Mouse (Mus musculus): ENCODE measurements around the gene Olfr622. TPM values are rescaled to one million over a fixed set of nuclear protein-coding genes. Genes with fewer than 3 reads are reported as not detected.

The Olfr622 gene
- total RNA-seq (2021) = not detected
- long read RNA-seq, experiment 1 = 0 reads
- long read RNA-seq, experiment 2 = 0 reads

DNA sequence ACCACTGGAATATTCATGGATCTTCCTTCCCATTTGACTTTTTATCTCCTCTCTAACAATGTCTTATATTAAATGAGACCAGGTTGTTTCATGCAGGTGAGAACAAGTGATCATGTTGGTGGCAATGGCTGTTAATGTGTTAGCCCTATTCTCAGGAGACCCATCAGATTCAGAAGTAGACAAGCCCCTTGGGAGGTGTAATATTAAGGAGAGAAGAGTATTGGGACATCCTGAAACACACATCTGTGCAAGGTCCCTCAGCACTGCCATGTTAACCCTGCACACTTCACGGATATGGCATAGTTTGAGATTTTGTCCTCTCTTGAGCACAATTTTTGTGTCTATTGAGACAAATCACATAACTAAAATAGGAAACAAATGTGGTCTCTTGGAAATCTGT is at the start of gene Olfr622:
Gene Olfr622, minus strand, starts transcription at position 101 of the 400 bp plus-strand sequence.
- no peak for DNase-seq

DNA sequence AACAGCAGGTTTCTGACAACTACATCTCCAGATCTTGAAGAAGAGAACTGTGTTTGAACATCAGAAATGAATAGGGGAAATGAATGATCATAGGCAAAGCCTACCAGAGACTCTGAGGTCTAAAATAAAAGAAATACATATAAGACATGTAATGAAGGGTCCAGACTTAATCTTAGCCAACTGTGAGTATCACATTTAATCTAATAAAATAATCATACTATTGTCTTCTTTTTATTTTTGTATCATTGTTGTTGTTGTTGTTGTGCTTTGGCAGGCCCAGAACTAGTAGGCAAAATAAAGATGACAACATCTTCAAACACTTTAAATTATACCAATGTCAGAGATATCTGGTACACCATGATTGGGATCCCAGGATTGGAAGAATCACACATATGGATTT is 39.9 kb upstream of the Olfr622 start, which contains the start of gene Olfr625-ps1:
Gene Olfr625-ps1, plus strand, starts transcription at position 301 of the 400 bp plus-strand sequence.
- DNase-seq = no peak

DNA sequence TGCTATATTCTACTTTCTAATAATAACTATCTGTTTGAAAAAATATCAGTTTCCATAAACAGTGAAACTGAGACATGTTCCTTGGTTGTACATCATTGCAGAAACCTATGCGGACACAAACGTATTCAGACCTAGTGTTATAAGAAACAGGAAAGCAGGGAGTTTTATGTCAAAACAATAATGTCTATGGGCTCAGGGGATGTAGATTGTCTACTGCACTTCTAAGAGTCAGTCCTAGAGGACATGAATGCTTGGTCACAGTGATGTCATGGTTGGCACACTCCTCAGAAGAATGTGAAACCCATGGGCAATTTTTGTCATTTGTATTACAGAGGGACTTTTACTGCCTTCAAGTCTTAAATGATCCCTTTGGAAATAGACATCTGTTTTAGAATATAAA is 28.6 kb upstream of the Olfr622 start, which contains the start of gene Olfr624:
Gene Olfr624, minus strand, starts transcription at position 101 of the 400 bp plus-strand sequence.
- no peak for DNase-seq

DNA sequence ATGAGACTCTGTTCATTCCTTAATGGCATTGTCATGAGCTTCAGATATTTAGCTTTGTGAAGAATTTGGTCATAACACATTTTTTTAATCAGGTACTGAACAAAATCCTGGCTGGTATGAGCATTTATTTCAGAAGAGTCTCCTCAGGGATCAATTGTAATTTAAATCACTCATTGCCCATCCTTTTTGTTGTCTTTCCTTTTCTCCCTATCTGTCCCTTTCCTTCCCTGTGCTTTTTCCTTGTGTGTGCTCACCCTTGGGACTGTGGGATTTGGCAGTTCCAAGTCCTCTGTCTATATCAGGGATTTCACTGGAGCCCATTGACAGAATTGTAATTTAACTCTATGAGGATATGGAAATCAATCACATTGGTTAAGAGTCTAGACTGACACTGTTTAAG is 21.1 kb upstream of the Olfr622 start, which contains the start of gene Olfr623:
Gene Olfr623, minus strand, starts transcription at position 101 of the 400 bp plus-strand sequence.
- no peak for DNase-seq

- DNase-seq = no peak
Measured at GRCm38 (mm10) chr7:103644070-103644469, 1.6 kb upstream of the Olfr622 start.

- no peak for DNase-seq
Measured at GRCm38 (mm10) chr7:103636795-103637194, 5.7 kb downstream of the Olfr622 start.

- DNase-seq = no peak
Measured at GRCm38 (mm10) chr7:103612434-103612833, 30.1 kb downstream of the Olfr622 start, which contains the start of gene Olfr620. TSS of gene Olfr620 (minus strand) at chr7:103612534.

DNA sequence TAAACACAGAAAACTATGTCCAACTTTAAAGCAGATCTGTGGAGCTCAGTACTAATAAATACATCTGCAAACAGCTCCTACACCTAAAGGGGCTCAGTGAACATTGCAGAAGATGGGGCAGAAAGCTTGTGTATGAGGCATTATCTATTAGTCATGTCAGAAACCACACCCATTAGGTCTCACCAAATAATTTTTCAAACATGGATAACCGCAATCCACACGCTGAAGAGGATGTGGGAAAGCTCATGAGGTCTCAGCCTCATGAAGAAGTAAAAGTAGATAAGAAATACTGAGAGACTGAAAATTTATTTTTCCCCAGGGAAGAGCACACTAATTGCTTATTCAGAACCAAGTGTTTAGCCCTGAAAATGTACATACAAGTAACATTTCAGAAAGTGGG is 35.1 kb downstream of the Olfr622 start:
- no peak for DNase-seq

DNA sequence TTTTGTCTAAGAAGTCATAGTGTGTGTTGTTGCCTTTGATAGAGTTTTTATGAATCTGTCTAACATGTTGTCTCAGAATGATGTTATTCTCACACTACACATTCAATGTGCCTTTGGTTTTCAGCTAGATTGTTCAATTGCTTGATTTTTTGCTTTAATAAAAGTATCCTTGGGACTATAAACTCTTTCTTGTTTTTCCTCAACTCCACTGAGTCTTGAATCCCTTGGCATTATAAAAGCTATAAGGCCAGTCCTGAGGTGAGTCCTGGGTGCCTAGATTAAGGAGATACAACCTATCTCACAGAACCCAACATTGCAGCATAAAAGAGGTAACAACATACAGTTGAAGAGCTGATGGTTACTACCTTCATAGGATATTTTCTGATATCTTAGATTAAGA is 42.2 kb downstream of the Olfr622 start, which contains the start of gene Olfr619:
Gene Olfr619, plus strand, starts transcription at position 301 of the 400 bp plus-strand sequence.
- DNase-seq = no peak

- DNase-seq = no peak
Measured at GRCm38 (mm10) chr7:103589803-103590202, 52.7 kb downstream of the Olfr622 start, which contains the start of gene Olfr618. TSS of gene Olfr618 (plus strand) at chr7:103590103.

Other genes starting within 250 kb of the Olfr622 start
- not detected for gene Usp17lc, start 227.6 kb downstream of the Olfr622 start, total RNA-seq (2021)
- not detected for gene Olfr605, start 197.3 kb downstream of the Olfr622 start, total RNA-seq (2021)
- not detected for gene Olfr606, start 193.7 kb downstream of the Olfr622 start, total RNA-seq (2021)
- not detected for gene Olfr607, start 178.6 kb downstream of the Olfr622 start, total RNA-seq (2021)
- not detected for gene Olfr608, start 172.8 kb downstream of the Olfr622 start, total RNA-seq (2021)
- gene Olfr609, start 144.6 kb downstream of the Olfr622 start, total RNA-seq (2021) = not detected
- not detected for gene Olfr610, start 130.6 kb downstream of the Olfr622 start, total RNA-seq (2021)
- not detected for gene Olfr611, start 121.9 kb downstream of the Olfr622 start, total RNA-seq (2021)
- not detected for gene Olfr612, start 100.0 kb downstream of the Olfr622 start, total RNA-seq (2021)
- not detected for gene Olfr613, start 94.6 kb downstream of the Olfr622 start, total RNA-seq (2021)
- gene Olfr615, start 86.6 kb downstream of the Olfr622 start, total RNA-seq (2021) = not detected
- not detected for gene Olfr616, start 73.6 kb downstream of the Olfr622 start, total RNA-seq (2021)
- gene Olfr617, start 69.6 kb downstream of the Olfr622 start, total RNA-seq (2021) = not detected
- not detected for gene Olfr618, start 52.6 kb downstream of the Olfr622 start, total RNA-seq (2021)
- not detected for gene Olfr619, start 42.1 kb downstream of the Olfr622 start, total RNA-seq (2021)
- not detected for gene Olfr620, start 30.2 kb downstream of the Olfr622 start, total RNA-seq (2021)
- not detected for gene Olfr623, start 21.0 kb upstream of the Olfr622 start, total RNA-seq (2021)
- gene Olfr624, start 28.5 kb upstream of the Olfr622 start, total RNA-seq (2021) = not detected
- gene Olfr625-ps1, start 40.0 kb upstream of the Olfr622 start, total RNA-seq (2021) = not detected
- gene Olfr243, start 72.0 kb upstream of the Olfr622 start, total RNA-seq (2021) = not detected
- not detected for gene Olfr628, start 87.7 kb upstream of the Olfr622 start, total RNA-seq (2021)
- not detected for gene Olfr629, start 102.2 kb upstream of the Olfr622 start, total RNA-seq (2021)
- not detected for gene Olfr630, start 114.6 kb upstream of the Olfr622 start, total RNA-seq (2021)
- gene Olfr69, start 128.9 kb upstream of the Olfr622 start, total RNA-seq (2021) = not detected
- not detected for gene Olfr68, start 137.0 kb upstream of the Olfr622 start, total RNA-seq (2021)
- not detected for gene Olfr67, start 149.1 kb upstream of the Olfr622 start, total RNA-seq (2021)
- 100 to 1,000 TPM in 1 of 2 experiments, 10 to 100 TPM in 1; 60.5 to 281 TPM for gene Hbb-bt, start 171.3 kb upstream of the Olfr622 start, total RNA-seq (2021)
- 1,000 to 10,000 TPM in 1 of 2 experiments, 100 to 1,000 TPM in 1; 504 to 2,205 TPM for gene Hbb-bs, start 185.4 kb upstream of the Olfr622 start, total RNA-seq (2021)
- not detected for gene Hbb-bh2, start 197.8 kb upstream of the Olfr622 start, total RNA-seq (2021)
- gene Hbb-bh1, start 200.5 kb upstream of the Olfr622 start, total RNA-seq (2021) = not detected
- gene Hbb-y, start 210.5 kb upstream of the Olfr622 start, total RNA-seq (2021) = not detected
- gene Olfr66, start 243.6 kb upstream of the Olfr622 start, total RNA-seq (2021) = not detected